Mouse (Mus musculus) hindlimb bud, embryonic 11.5 days (tissue): ENCODE measurements around the gene Camsap1.

Experiments
- DNase-seq: peaks from one replicate; pipeline ENCODE4 v3.0.0-alpha.2; 2012; ENCODE audit warnings: low read depth, low spot score; ENCODE audit errors: extremely low spot score

The Camsap1 gene

DNA sequence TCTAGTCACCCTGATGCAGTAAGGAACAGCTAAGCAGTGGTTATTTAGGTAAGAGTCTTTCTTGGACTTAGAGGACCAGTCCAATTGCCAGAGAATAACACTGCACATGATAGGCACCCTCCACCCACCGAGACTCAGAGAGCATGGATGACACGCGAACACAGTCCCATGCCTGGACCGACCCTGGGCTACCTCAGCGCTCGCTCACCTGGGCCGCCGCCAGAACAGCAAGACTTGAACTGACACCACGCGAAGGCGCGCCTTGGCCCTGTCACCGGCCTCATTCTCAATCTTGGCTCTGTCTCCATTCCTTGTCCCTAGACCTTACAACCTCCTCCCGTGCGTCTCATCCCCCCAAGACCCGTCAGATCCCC lies 1.0 kb downstream of the Camsap1 start:
- DNase-seq = no peak

DNA sequence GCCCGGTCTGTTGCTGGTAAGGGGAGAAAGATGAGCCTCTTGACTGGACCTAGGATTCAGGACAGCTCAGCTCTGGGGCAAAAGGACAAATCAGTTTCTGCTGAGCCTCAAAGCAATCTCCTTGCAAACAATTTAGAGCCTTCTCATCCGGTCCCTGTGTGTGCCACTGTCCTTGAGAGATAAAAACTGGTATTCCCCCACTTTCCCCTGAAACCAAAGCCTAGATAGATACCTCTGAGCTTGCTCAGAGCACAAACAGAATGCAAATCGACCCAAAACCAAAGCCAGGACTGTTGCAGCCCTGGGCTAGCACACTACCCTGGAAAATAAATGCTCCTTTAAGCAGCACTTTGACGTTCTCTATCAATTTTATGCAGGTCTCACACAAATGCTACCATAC lies 4.1 kb downstream of the Camsap1 start:
- DNase-seq = no peak

DNA sequence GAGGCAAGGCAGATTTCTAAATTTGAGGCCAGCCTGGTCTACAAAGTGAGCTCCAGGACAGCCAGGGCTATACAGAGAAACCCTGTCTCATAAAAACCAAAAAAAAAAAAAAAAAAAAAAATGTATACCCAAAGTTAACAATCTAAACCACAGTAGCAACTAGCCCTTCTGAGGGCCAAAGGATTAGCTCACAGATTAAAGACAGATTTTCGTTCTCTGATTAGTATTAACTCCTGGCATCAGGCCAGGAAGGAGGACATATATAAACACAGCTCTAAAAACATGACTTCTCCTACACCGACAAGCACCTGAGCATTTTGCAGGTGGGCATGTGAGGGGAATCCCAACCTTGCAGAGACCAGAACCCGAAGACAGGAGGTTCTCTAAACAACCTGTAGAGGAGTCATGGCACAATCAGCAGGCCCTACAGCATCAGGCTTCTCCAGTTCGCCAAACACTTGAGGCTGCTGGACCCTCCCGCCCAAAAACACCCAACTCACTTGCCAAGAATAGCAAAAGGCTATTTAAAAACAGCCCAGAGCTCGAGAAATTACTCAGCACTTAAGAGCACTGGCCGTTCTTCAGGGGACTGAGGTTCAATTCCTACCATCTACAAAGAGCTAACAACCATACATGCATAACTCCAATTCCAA lies 5.4 kb downstream of the Camsap1 start:
- DNase-seq = no peak

- no peak for DNase-seq
Measured at GRCm38 (mm10) chr2:25975141-25975770, 7.8 kb downstream of the Camsap1 start.

GRCm38 (mm10) chr2:25970426-25970825 lies 12.7 kb downstream of the Camsap1 start:
- DNase-seq = no peak

- DNase-seq = no peak
Measured at GRCm38 (mm10) chr2:25969319-25969718, 13.8 kb downstream of the Camsap1 start.

- no peak for DNase-seq
Measured at GRCm38 (mm10) chr2:25949291-25949690, 33.8 kb downstream of the Camsap1 start.

GRCm38 (mm10) chr2:25947950-25948349 lies 35.1 kb downstream of the Camsap1 start:
- no peak for DNase-seq

DNA sequence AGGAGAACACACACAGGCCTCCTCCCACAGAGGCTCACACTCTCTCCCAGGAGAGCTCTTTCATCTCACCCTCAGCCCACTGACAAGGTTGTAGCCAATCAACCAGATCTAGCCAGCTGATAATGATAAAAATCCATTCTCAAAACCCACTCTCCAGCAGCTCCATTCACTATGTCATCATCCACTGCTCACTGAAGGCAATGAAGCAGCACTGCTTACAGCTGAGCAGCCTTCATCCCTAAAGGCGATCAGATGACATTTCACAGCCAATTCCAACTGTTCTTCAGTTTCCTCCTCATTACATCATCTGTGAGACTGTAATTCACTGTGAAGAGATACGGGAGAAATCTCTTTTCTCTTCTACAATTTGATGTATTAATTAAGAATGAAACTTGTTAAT lies 39.3 kb downstream of the Camsap1 start:
- no peak for DNase-seq

DNA sequence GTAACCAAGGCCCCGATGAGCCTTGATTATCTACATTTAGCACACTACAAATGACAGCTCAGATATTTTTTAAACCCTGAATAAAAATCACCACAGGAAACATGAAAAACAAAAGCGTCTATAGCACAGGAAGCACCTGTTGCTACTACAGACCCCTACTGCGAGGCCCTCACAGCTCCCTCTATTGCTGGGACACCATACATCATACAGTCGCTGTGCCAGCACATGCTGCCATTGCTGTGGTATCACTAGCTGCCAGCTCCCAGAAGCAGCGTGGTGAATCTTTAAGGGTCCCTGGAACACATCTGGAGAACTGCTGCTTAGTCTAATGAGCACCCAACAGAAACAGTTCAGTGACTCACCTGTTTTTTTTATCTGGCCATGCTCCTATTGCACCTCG lies 42.6 kb downstream of the Camsap1 start:
- no peak for DNase-seq

DNA sequence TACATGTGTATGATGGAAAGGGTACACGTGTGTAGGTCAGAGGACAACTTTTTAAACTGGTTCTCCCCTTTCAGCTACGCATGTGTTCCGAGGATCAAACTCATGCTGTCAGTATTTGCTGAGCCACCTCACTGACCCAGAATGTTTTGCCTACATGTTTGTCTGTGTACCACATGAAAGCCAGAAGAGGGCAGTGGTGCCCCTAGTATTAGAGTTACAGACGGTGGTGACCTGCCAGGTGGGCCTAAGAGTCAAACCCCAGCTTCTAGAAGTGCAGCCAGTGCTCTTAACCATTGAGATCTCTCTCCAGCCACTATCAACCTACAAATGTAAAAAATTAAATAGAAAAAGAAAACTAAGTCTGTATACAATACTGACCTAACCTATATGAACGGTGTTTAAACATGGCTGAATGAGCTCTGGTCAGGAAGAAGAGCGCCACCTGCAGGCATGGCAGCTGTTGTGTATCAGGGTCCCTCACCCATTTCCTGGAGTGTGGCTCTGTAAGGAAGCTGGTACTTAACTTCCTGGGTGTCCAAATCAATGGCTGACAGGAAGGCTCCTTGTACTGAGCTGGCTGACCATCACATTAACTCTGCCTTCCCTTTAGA lies 51.7 kb downstream of the Camsap1 start:
- no peak for DNase-seq

DNA sequence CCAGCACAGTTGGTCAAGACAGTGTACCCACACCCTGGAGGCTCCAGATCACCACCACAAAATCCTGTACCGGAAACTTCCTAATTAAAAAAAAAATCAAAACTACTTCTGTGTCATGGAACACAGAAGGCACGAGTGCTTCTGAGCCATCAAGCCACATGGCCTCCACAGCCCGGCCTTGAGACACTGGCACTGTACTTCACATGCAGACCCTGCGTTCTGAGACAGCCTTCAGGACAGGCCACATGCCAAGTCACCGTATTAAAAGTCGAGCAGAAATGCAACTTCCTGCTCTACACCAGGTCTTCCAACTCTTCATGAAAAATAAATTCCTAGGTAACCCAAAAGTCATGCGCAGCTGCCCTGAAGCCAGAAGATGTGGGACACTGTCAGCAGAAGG lies 55.3 kb downstream of the Camsap1 start:
- no peak for DNase-seq

- DNase-seq = no peak
Measured at GRCm38 (mm10) chr2:25924934-25925333, 58.1 kb downstream of the Camsap1 start.

DNA sequence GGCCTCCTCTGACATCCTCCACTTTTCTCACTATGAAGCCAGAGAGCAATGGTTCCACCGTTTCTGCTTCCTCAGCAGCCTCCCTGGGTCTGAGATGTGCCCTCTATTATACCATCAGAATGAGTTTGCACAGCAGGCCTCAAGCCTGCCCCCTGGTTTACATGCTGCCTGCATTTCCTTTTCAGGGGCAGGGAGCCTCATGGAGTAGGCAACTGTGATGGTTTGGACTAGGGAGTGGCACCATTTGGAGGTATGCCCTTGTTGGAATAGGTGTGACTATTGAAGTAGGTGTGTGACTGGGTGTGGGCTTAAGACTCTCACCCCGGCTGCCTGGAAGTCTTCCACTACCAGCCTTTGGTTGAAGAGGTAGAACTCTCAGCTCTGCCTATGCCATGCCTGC lies 59.3 kb downstream of the Camsap1 start:
- no peak for DNase-seq

- DNase-seq = no peak
Measured at GRCm38 (mm10) chr2:25919972-25920371, 63.1 kb downstream of the Camsap1 start.

DNA sequence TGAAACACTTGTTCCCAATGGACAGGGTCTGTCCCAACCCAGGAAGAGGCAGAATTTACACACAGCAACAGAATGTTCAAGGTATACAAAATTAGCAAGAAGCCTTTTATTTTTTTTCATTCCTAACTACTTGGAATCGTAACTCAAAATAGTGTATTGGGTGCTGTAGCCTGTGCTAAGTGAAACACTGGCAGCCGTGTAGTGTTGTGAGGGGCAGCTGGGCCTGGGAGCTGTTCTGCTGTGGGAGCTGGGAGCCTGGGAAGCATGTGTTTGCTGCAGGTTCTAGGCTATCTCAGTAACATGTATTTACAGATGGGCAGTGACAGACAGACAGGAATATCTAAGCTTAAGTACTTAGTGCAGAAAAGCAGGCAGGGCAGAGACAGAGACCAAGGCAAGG lies 64.7 kb downstream of the Camsap1 start:
- DNase-seq = no peak

- no peak for DNase-seq
Measured at GRCm38 (mm10) chr2:25914821-25915220, 68.3 kb downstream of the Camsap1 start.

- no peak for DNase-seq
Measured at GRCm38 (mm10) chr2:25914201-25914600, 68.9 kb downstream of the Camsap1 start.

GRCm38 (mm10) chr2:25913247-25913646 lies 69.8 kb downstream of the Camsap1 start:
- no peak for DNase-seq

DNA sequence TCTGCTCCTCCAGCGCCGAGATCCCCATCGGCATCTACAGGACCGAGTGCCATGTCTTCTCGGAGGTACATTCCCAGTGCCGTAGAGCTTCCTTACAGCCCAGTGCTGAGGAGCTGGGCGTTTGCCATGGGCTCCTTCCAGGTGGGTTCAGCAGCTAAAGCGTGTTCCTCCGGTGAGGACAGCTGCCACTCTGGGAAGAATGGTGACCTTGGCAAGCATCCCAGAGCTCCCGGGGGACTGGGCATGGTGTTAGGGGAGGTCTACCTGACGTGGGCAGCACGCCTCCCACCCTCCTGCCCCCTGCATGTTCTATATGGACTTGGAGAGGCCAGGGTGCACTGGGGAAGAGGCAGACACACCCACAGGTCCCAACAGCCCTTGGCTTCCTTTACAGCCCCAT lies 73.2 kb downstream of the Camsap1 start:
- no peak for DNase-seq

DNA sequence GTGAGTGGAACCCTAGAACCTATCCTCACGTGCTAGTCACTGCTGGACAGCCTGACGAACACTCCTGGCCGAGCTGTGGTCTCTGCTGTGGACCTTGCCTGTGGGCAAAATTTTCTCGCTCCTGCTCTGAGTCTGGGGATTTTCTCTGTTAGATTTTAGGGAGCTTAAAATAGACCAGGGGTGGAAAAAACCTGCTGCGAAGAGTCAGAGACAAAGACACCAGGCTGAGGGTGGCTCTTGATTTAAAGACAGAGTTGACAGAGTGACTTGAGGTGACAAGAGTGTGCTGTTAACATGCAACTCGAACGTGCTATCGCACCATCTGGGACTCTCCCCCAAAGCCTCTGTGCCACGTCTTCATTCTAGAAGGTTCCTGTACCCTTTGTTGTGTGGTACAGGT lies 84.1 kb downstream of the Camsap1 start:
- DNase-seq = no peak

GRCm38 (mm10) chr2:25892440-25892839 lies 90.6 kb downstream of the Camsap1 start:
- no peak for DNase-seq

DNA sequence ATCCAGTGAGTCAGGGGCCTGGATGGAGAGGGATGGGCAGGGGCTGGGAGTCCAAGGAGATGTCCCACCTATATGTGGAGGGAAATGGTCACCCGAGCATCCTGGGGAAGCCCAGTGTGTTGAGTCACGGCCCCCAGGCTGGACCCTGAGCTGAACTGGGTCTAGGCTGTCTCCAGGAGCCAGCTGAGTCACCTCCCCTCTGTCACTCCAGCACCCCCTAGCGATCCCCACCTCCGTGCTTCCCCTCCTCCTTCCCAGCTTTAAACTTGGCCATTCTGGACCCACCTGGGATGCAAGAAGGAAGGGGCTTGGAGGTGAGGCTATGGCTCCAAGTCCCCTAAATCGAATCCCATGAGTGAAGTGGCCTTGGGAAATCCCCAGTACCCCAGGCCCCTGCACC lies 94.9 kb downstream of the Camsap1 start:
- DNase-seq = no peak
